Mouse (Mus musculus) ES-E14 (cell line): Measurements from ENCODE around the gene Olfr63. TPM values are rescaled to one million over a fixed set of nuclear protein-coding genes. Genes with fewer than 3 reads are reported as not detected.
A peak's percentile ranks its signal among the peaks of the same experiment; 100 is the strongest.
"Not testable (repeated sequence)": the region's sequence is repeated elsewhere in the genome, so short reads cannot be mapped to it uniquely, and the experiment has no call there.

Experiments
- DNase-seq: peaks from one replicate; pipeline ENCODE4 v3.0.0-alpha.2; 2013; ENCODE audit warnings: low read depth, low spot score
- H3K27ac ChIP-seq: 2 replicates; pipeline ENCODE4 v1.5.1; 2012; ENCODE audit warnings: low read depth, mild to moderate bottlenecking, low read length, moderate library complexity, mixed read lengths; ENCODE audit not compliant: poor library complexity, insufficient read depth, severe bottlenecking
- H3K36me3 ChIP-seq: 2 replicates; pipeline ENCODE4 v1.6.1; 2012; ENCODE audit warnings: mild to moderate bottlenecking, low read length, moderate library complexity, mixed read lengths; ENCODE audit not compliant: control insufficient read depth, poor library complexity, insufficient read depth, severe bottlenecking
- H3K4me1 ChIP-seq, 2 experiments: fragments of 150-350 bp in 1 of 2; sonication (generic) in 1 of 2; 2 replicates each; pipeline ENCODE4 v1.6.1; 2012; ENCODE audit warnings: low read length in 2 of 2, mild to moderate bottlenecking in 1 of 2, mixed read lengths in 1 of 2; ENCODE audit not compliant: control insufficient read depth in 2 of 2, insufficient read depth in 2 of 2, poor library complexity in 1 of 2
- H3K4me3 ChIP-seq, 2 experiments: fragments of 150-350 bp in 1 of 2; sonication (generic) in 1 of 2; 2 replicates each; pipeline ENCODE4 v1.5.1; 2012; ENCODE audit warnings: low read length in 2 of 2, low read depth in 1 of 2, mild to moderate bottlenecking in 1 of 2, mixed read lengths in 1 of 2; ENCODE audit not compliant: insufficient read depth in 1 of 2, poor library complexity in 1 of 2, severe bottlenecking in 1 of 2
- H3K9ac ChIP-seq: 2 replicates; pipeline ENCODE4 v1.6.1; 2012; ENCODE audit warnings: low read depth, mild to moderate bottlenecking, low read length, mixed read lengths; ENCODE audit not compliant: poor library complexity, insufficient read depth, severe bottlenecking
- H3K9me3 ChIP-seq: fragments of 150-350 bp; sonication (generic); 2 replicates; pipeline ENCODE4 v1.6.1; 2012; ENCODE audit warnings: low read depth, mild to moderate bottlenecking, low read length; ENCODE audit not compliant: control insufficient read depth, insufficient read depth
- CHD2 ChIP-seq: IDR thresholded peaks from 2 replicates; pipeline ENCODE4 v1.6.1; 2014; ENCODE audit warnings: mild to moderate bottlenecking, low read depth, low read length, inconsistent platforms
- HCFC1 ChIP-seq: IDR thresholded peaks from 2 replicates; pipeline ENCODE4 v1.6.1; 2012; ENCODE audit warnings: low read length, inconsistent platforms, borderline replicate concordance; ENCODE audit not compliant: insufficient read depth
- MAFK ChIP-seq: IDR thresholded peaks from 2 replicates; pipeline ENCODE4 v1.6.1; 2014; ENCODE audit warnings: mild to moderate bottlenecking, low read depth, low read length, inconsistent platforms; ENCODE audit not compliant: insufficient read depth
- ZC3H11A ChIP-seq: IDR thresholded peaks from 2 replicates; pipeline ENCODE4 v1.6.1; 2012; ENCODE audit warnings: low read depth, mild to moderate bottlenecking, inconsistent platforms, low read length, borderline replicate concordance
- ZNF384 ChIP-seq: IDR thresholded peaks from 2 replicates; pipeline ENCODE4 v1.6.1; 2012; ENCODE audit warnings: low read depth, low read length, inconsistent platforms
- in situ Hi-C, 2 experiments: fragments of 600-800 bp; cut with MboI; formaldehyde crosslinking; loops; one replicate each; pipeline ENCODE4 v1.15.1; 2025; ENCODE audit warnings: low sequenced_read_pairs in 2 of 2, inconsistent platforms in 1 of 2; ENCODE audit not compliant: unreplicated experiment in 2 of 2
- total RNA-seq: library from RNA; depleted of rRNA; stranded (reverse); fragments of 300-350 nt; gene quantifications from 2 replicates; pipeline ENCODE4 v1.2.3, GENCODE M21; 2012; rRNA removed

Gene Olfr63
- total RNA-seq, 1 experiment = not detected

GRCm38 (mm10) chr17:33268907-33269306 lies 4.4 kb downstream of the Olfr63 start:
- H3K4me1 ChIP-seq = no peaks in the 10 kb centered on the region
- H3K9ac ChIP-seq = no peak overlapping the region
- H3K4me3 ChIP-seq = no peak overlapping the region
- in situ Hi-C loops = no loop called here
- no peak overlapping the region for H3K27ac ChIP-seq
- no peaks in the 10 kb centered on the region for H3K36me3 ChIP-seq
- TF ChIP-seq HCFC1 = no peak
- no peak for TF ChIP-seq ZC3H11A
- TF ChIP-seq CHD2 = no peak
- no peak for TF ChIP-seq ZNF384
- TF ChIP-seq MAFK = no peak
- no peaks in the 10 kb centered on the region for H3K9me3 ChIP-seq
- no peak for DNase-seq

DNA sequence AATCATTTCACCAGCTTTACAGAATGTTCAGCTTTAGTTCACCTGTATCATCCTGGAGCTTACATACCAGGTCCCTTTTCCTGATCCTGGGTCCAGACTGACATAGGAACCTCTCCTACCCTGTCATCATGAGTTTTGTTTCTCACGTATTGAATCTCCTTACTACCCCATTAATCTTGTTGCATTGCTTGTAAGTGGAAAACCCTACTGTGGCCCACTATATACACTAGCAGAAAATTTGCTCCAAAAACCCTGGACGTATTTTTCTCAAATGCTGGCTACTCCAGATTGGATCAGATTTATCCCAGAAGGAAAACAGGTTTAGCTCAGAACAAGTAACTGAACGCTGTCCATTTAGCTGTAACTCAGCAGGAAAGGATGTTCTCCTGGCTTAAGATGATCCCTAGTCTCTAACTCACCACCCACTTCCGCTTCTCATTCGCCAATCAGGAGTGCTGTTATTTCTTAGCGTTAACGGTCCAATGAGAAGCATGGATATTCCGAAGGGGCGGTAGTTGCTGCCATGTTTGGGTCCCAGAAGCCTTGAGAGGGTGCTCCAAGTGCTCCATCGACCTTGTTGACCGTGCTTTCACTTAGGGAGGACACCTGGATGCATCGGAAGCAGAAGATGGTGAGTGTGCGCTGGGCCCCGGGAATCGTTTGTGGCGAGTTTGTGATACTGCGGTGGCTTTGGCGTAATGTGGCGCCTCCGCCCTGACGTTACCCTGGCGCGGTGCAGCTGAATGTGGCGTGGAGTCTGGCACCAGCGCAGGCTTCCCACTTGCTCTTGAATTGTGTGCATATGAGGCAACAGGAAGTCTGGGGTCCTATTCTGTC lies 24.8 kb downstream of the Olfr63 start, which contains the start of gene Zfp955b:
Gene Zfp955b (plus strand): TSS at position 506 of the 837 bp plus-strand sequence.
- H3K36me3 ChIP-seq, H3K4me1 ChIP-seq, DNase-seq, H3K9ac ChIP-seq, H3K9me3 ChIP-seq, in situ Hi-C loops, H3K27ac ChIP-seq: not testable (repeated sequence)
- peak within 1 kb of the TSS in 1 of 2 experiments; percentile 25; a peak in 1 of 4 replicates for H3K4me3 ChIP-seq

GRCm38 (mm10) chr17:33289876-33290149 lies 25.3 kb downstream of the Olfr63 start:
- H3K36me3 ChIP-seq, DNase-seq, in situ Hi-C loops: not testable (repeated sequence)

More at GRCm38 (mm10) chr17:33289876-33290149, 25.3 kb downstream of the Olfr63 start:
- not testable (repeated sequence) for H3K9me3 ChIP-seq, H3K9ac ChIP-seq, H3K27ac ChIP-seq, H3K4me3 ChIP-seq, H3K4me1 ChIP-seq

Other genes with a start within 250 kb of the Olfr63 start
- gene Zfp763, start 231.3 kb upstream of the Olfr63 start, total RNA-seq = 4.6 and 4.9 TPM in 2 replicates
- not detected in 2 replicates for gene 4921501E09Rik, start 196.6 kb upstream of the Olfr63 start, total RNA-seq
- 3.1 and 4.0 TPM in 2 replicates for gene Zfp563, start 175.4 kb upstream of the Olfr63 start, total RNA-seq
- gene Morc2b, start 125.0 kb upstream of the Olfr63 start, total RNA-seq = 0.22 and 0.26 TPM in 2 replicates
- gene Olfr55, start 96.2 kb upstream of the Olfr63 start, total RNA-seq = not detected in 2 replicates
- gene Olfr239, start 73.4 kb upstream of the Olfr63 start, total RNA-seq = not detected in 2 replicates
- 0.18 and 0.21 TPM in 2 replicates for gene Olfr1564, start 43.0 kb upstream of the Olfr63 start, total RNA-seq
- gene Zfp955a, start 9.5 kb upstream of the Olfr63 start, total RNA-seq = 12.4 and 14.5 TPM in 2 replicates
- 21.5 and 23.0 TPM in 2 replicates for gene Zfp955b, start 24.9 kb downstream of the Olfr63 start, total RNA-seq
- 7.1 and 7.3 TPM in 2 replicates for gene Zfp81, start 94.2 kb downstream of the Olfr63 start, total RNA-seq
- 10.5 and 11.9 TPM in 2 replicates for gene Zfp101, start 130.0 kb downstream of the Olfr63 start, total RNA-seq
- gene Actl9, start 168.2 kb downstream of the Olfr63 start, total RNA-seq = not detected in 2 replicates